Mouse (Mus musculus): ENCODE measurements at regions not wholly inside any gene's neighbourhood (a gene's known extent, or its start where the extent isn't known, plus 50 kb on each side); places are given as distances from the start of the nearest gene placed in this dataset.

DNA sequence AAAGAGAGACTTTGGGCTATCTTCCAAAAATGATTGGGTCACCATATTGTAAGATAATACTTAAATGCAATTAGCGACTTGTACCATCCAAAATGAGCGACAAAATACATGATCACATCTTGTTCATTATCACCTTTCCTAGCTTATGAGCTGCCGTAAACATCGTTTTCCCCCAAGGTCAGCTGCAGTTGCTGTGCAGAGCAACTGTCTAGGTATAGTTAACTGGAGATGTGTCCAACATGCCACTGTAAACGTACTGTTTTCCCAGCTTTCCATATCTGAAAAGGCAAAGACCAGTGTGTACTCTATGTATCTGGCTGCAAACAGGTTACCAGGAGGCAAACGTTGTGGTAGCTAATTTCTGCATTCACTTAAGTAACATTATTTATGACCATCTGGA lies 86.3 kb upstream of the Tab2 start:
- peaks cover 19% of the 10 kb centered on the region for H3K4me1 ChIP-seq (replicated peaks)
- no peaks in the 10 kb centered on the region for H3K9me3 ChIP-seq (replicated peaks)
- ATAC-seq (ENCODE audit: insufficient number of reproducible peaks, low FRiP score): no peak
- no peak overlapping the region for H3K4me3 ChIP-seq
- no peaks in the 10 kb centered on the region for H3K36me3 ChIP-seq
- no peak overlapping the region for H3K9ac ChIP-seq
- no peaks in the 10 kb centered on the region for H3K27me3 ChIP-seq (replicated peaks)
- 89% methylated on average over 6 of the region's 6 CpGs for WGBS
- no peak overlapping the region for H3K4me2 ChIP-seq
- H3K27ac ChIP-seq (ENCODE audit: poor library complexity, severe bottlenecking): no peak overlapping the region

DNA sequence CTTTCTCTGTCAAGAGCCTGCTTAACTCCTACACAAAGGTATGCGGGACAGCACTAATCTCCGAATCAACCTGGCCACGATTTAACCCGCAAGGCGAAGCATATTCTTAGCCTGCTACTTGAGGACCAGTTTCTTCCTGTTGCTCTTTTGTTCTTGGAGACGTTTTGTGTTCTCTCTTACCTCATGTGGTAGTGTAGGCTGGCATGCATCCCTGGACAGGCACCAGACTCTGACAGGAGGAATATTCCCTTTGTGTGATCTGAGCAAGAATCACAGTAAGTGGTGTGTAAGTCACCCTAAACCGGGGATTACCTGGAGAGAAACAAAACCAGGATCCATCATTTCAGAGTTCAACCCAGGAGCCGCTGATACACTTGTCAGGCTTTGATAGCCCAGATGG lies 85.8 kb upstream of the Tab2 start:
- H3K27ac ChIP-seq (ENCODE audit: poor library complexity, severe bottlenecking): no peak overlapping the region
- no peaks in the 10 kb centered on the region for H3K36me3 ChIP-seq
- H3K9ac ChIP-seq: no peak overlapping the region
- ATAC-seq (ENCODE audit: insufficient number of reproducible peaks, low FRiP score): no peak
- WGBS: 72% methylated on average over 8 of the region's 8 CpGs
- no peak overlapping the region for H3K4me2 ChIP-seq
- H3K9me3 ChIP-seq (replicated peaks): no peaks in the 10 kb centered on the region
- H3K27me3 ChIP-seq (replicated peaks): no peaks in the 10 kb centered on the region
- H3K4me1 ChIP-seq (replicated peaks): peaks cover 23% of the 10 kb centered on the region
- no peak overlapping the region for H3K4me3 ChIP-seq

DNA sequence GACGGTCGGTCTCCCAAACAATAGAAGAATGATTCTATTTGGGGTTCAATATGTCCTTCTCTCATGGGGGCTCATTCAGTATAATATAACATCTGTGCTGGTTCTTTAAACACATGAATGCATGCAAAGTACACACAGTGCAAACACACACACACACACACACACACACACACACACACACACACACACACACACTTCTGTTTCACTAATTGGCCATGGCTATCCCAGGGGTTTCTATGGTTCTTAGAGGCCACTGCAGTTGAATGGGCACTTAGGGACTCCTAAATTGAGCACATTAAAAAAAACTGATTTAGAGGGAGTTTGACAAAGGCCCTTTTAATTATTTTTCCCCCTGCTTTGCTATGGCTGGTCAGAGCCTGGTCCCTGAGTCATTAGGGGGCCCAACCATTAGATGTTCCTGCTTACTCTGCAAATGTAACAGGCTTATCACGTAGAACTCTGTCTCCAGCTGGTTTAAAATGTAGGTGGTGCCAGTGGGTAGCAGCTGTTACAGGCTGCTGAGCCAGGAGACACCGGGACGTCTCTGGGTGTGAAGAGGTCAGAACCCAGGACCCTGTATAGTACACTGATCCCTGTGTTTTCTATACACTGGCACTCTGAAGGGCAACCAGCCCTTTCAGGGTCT lies 82.1 kb upstream of the Tab2 start:
- Histone ChIP-seq H3K36me3 (no peaks in the 10 kb centered on the region), H3K4me3 (no peak overlapping the region), H3K4me1 (replicated peaks) (peaks cover 38% of the 10 kb centered on the region), H3K4me2 (peak overlapping the region; percentile 54), H3K9me3 (replicated peaks) (no peaks in the 10 kb centered on the region), H3K27ac (ENCODE audit: poor library complexity, severe bottlenecking) (peak overlapping the region; percentile 29; the same call in 1 of the 2 replicates), H3K9ac (0 out of 2 replicates have a peak overlapping the region, but pooled peaks have one; percentile 22), H3K27me3 (replicated peaks) (no peaks in the 10 kb centered on the region)
- no peak for ATAC-seq (ENCODE audit: insufficient number of reproducible peaks, low FRiP score)
- 20% methylated on average over 5 of the region's 5 CpGs for WGBS

DNA sequence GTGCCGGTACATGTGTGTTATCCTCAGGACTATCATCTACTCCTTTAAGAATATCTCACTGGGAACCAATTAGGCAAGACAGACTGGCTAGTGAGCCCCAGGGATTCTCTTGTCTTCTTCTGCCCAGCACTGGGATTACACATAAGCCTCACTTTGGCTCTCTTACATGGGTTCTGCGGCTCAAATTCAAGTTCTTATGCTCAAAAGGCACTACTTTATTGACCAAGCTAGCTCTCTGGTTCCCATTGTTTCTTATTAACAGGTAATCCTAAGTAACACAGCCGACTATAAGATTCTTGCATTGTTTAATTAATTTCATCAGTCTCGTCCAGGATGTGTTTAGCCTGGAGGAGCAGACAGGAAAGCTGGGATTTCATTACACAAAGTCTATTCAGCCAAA lies 80.3 kb upstream of the Tab2 start:
- H3K4me2 ChIP-seq: no peak overlapping the region
- H3K9me3 ChIP-seq (replicated peaks): no peaks in the 10 kb centered on the region
- H3K27me3 ChIP-seq (replicated peaks): no peaks in the 10 kb centered on the region
- ATAC-seq (ENCODE audit: insufficient number of reproducible peaks, low FRiP score): no peak
- WGBS: 79% methylated on average over 4 of the region's 4 CpGs
- H3K36me3 ChIP-seq: no peaks in the 10 kb centered on the region
- no peak overlapping the region for H3K4me3 ChIP-seq
- peaks cover 35% of the 10 kb centered on the region for H3K4me1 ChIP-seq (replicated peaks)
- no peak overlapping the region for H3K9ac ChIP-seq
- no peak overlapping the region for H3K27ac ChIP-seq (ENCODE audit: poor library complexity, severe bottlenecking)

DNA sequence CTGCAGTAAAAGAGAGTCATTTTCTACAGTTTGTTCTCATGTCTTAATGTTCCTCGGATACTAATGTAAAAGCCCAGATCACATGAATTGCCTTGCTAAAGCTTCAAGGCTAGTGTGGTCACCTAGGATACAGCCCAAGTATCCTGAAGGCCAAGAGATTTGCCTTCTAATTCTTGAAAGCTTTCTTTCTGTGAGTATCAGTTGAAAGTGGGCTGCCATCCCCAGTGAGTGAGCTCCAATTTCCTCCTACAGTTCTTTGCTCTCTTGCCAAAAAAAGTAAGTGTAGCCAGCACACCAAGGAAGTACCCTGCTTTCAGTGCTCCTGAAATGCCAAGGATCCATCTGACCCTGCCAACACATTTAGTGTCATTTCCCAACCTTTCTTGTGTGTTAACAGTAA lies 79.3 kb upstream of the Tab2 start:
- Histone ChIP-seq H3K9ac (no peak overlapping the region), H3K4me1 (replicated peaks) (peaks cover 35% of the 10 kb centered on the region), H3K27me3 (replicated peaks) (no peaks in the 10 kb centered on the region), H3K4me2 (no peak overlapping the region), H3K27ac (ENCODE audit: poor library complexity, severe bottlenecking) (no peak overlapping the region; the same call in 1 of the 2 replicates), H3K9me3 (replicated peaks) (no peaks in the 10 kb centered on the region), H3K4me3 (no peak overlapping the region), H3K36me3 (no peaks in the 10 kb centered on the region)
- no peak for ATAC-seq (ENCODE audit: insufficient number of reproducible peaks, low FRiP score)
- WGBS: 68% methylated on average over 1 of the region's 1 CpGs

DNA sequence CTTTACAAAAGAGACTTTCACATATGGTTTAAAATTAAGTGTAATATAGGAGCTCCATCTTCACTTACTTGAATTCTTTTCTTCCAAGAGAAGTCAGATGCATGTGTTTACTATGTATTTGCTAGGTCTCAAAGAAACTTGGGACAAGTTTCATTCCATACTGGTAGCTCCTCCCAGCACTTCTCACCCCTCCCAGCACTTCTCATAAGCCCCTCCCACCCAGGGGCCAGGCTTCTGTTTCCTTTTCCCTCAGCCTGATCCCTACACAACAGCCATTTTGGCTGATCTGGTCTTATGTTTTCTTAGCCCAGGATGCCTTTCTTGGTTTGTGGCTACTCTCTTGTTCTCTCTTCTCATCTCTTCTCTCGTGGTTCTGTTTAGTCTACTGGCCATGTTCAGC lies 76.2 kb upstream of the Tab2 start:
- Histone ChIP-seq H3K4me3 (no peak overlapping the region), H3K9ac (no peak overlapping the region), H3K4me1 (replicated peaks) (peaks cover 26% of the 10 kb centered on the region), H3K4me2 (no peak overlapping the region), H3K27ac (ENCODE audit: poor library complexity, severe bottlenecking) (no peak overlapping the region), H3K9me3 (replicated peaks) (no peaks in the 10 kb centered on the region), H3K36me3 (no peaks in the 10 kb centered on the region), H3K27me3 (replicated peaks) (no peaks in the 10 kb centered on the region)
- WGBS: 86% methylated on average over 1 of the region's 1 CpGs
- no peak for ATAC-seq (ENCODE audit: insufficient number of reproducible peaks, low FRiP score)

DNA sequence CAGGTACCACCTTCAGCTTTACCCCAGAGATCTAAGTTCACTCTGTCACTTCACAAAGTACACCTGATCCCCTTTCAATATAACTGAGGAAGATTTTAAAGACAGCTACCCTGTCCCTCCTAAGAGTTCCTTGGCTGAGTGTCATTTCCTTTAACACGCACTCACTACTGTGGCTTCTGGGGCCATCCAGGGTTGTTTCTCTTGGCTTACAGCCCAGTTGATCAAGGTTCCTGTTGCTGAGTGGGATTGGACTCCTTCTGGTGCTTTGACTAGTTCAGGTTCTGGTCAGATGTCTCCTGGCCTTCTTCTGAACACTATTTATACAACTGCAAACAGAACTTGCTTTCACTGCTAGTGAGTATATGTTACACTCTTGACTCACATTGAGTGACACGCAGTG lies 72.8 kb upstream of the Tab2 start:
- Histone ChIP-seq H3K4me3 (no peak overlapping the region), H3K9me3 (replicated peaks) (no peaks in the 10 kb centered on the region)

DNA sequence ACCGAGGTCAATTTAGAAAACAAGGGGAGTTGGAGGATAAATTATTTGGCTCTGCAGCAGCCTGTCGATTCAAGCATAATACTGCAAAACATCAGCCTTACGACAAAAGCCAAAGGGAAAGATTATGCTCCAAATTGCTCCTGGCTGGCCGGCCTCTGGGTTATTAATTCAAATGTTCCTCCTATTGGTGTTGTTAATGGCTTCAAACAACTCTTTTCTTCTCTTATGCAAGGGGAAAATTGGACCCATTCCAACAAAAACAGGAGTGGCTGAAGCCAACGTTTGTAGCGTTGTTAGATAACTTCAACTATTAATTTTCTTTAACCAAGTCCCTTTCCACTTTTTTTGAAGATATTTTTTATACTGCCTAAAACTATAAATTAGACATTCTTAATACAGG lies 71.0 kb upstream of the Tab2 start:
- no peaks in the 10 kb centered on the region for H3K9me3 ChIP-seq (replicated peaks)
- H3K9ac ChIP-seq: no peak overlapping the region
- no peaks in the 10 kb centered on the region for H3K27me3 ChIP-seq (replicated peaks)
- 0 out of 2 replicates have a peak overlapping the region, but pooled peaks have one; percentile 14 for H3K27ac ChIP-seq (ENCODE audit: poor library complexity, severe bottlenecking)
- WGBS: 49% methylated on average over 6 of the region's 6 CpGs
- H3K4me3 ChIP-seq: no peak overlapping the region
- H3K4me1 ChIP-seq (replicated peaks): peaks cover 14% of the 10 kb centered on the region
- H3K36me3 ChIP-seq: no peaks in the 10 kb centered on the region
- no peak overlapping the region for H3K4me2 ChIP-seq
- no peak for ATAC-seq (ENCODE audit: insufficient number of reproducible peaks, low FRiP score)

More for the DNA sequence above, 72.8 kb upstream of the Tab2 start:
- peak overlapping the region; percentile 36; the same call in 1 of the 2 replicates for H3K27ac ChIP-seq (ENCODE audit: poor library complexity, severe bottlenecking)
- WGBS: 41% methylated on average over 2 of the region's 2 CpGs
- peak overlapping the region; percentile 2; the same call in 1 of the 2 replicates for H3K4me2 ChIP-seq
- no peaks in the 10 kb centered on the region for H3K27me3 ChIP-seq (replicated peaks)
- peaks cover 13% of the 10 kb centered on the region for H3K4me1 ChIP-seq (replicated peaks)
- no peak overlapping the region for H3K9ac ChIP-seq
- no peaks in the 10 kb centered on the region for H3K36me3 ChIP-seq
- peak; percentile 67 for ATAC-seq (ENCODE audit: insufficient number of reproducible peaks, low FRiP score)

DNA sequence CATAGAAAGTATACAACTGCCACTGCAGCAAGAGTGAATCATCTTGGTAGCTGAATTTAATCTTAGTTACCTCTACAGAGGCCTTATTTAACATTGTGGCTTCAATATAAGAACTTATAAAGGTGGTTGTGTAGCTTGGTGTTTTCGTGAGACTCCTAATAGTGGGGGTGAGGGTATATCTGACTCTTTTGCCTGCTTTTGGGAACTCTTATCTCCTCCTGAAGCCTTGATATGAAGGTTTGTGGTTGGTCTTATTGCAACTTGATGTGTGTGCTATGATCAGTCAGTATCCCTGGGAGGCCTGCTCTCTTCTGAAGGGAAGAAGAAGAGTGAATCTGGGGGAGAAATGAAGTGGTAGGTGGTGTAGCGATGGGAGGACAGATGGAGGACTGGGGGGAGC lies 67.7 kb upstream of the Tab2 start:
- ATAC-seq (ENCODE audit: insufficient number of reproducible peaks, low FRiP score): no peak
- Histone ChIP-seq H3K4me3 (no peak overlapping the region), H3K9me3 (replicated peaks) (no peaks in the 10 kb centered on the region), H3K9ac (no peak overlapping the region), H3K36me3 (no peaks in the 10 kb centered on the region), H3K4me2 (no peak overlapping the region), H3K27ac (ENCODE audit: poor library complexity, severe bottlenecking) (no peak overlapping the region), H3K4me1 (replicated peaks) (peaks cover 13% of the 10 kb centered on the region), H3K27me3 (replicated peaks) (no peaks in the 10 kb centered on the region)
- 80% methylated on average over 2 of the region's 2 CpGs for WGBS

DNA sequence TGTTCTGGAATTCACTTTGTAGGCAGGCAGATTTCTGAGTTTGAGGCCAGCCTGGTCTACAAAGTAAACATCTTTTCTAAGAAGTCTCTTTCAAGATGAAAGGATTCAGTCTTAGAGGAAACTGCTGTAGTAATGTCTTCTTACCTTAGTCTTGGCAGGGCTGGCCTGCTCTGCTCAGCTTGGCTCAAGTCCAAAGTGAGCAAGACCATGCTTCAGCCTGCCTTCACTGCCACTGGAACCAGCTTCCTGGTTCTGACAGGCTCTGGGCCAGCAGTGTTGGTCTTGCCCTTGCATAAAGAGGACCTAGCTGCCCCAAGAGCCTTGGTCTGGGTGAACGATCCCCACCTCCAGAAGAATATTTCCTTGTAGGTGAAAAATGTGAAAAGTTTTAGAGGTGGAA lies 65.9 kb upstream of the Tab2 start:
- 73% methylated on average over 1 of the region's 1 CpGs for WGBS
- no peak overlapping the region for H3K9ac ChIP-seq
- H3K36me3 ChIP-seq: no peaks in the 10 kb centered on the region
- H3K9me3 ChIP-seq (replicated peaks): no peaks in the 10 kb centered on the region
- ATAC-seq (ENCODE audit: insufficient number of reproducible peaks, low FRiP score): no peak
- no peaks in the 10 kb centered on the region for H3K27me3 ChIP-seq (replicated peaks)
- H3K4me1 ChIP-seq (replicated peaks): peaks cover 7% of the 10 kb centered on the region
- H3K4me3 ChIP-seq: no peak overlapping the region
- 0 out of 2 replicates have a peak overlapping the region, but pooled peaks have one; percentile 25 for H3K27ac ChIP-seq (ENCODE audit: poor library complexity, severe bottlenecking)
- H3K4me2 ChIP-seq: no peak overlapping the region

DNA sequence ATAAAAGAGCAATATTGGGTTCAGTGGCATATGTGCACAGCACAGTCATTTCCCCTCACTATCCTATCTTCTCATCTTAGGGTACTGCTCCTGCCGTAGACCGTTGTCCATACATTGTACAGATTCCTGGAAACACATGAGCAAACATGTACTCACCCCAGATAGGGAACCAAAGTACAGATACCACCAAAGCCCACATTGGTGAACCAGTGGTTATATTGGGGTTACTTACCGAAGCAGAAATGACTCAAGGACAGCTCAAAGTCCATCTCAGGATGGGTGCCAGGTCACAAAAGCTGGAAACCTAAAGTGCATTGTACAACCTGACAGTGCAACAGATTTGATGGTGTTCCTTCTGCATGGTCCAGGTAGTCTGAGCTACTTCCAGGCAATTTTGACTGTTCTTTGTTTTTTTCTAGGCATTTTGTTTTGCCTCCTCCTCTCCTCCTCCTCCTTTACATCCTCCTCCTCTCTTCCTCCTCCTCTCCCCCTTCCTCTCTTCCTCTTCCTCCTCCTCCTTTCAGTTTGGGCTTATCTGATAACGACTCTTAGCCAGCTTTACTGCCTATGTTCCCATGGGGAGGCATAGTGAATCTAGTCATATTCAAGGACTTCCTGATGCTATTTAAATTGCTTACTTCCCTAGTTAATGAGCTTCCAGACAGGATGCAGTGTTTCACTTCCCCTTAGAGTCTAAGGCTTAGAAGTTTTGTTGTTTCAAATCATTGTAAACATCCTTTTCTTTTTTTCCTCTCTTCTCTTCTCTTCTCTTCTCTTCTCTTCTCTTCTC lies 65.1 kb upstream of the Tab2 start:
- no peak overlapping the region for H3K4me2 ChIP-seq
- H3K27me3 ChIP-seq (replicated peaks): no peaks in the 10 kb centered on the region
- 60% methylated on average over 4 of the region's 4 CpGs for WGBS
- H3K4me3 ChIP-seq: no peak overlapping the region
- H3K9ac ChIP-seq: no peak overlapping the region
- H3K4me1 ChIP-seq (replicated peaks): peaks cover 5% of the 10 kb centered on the region
- no peaks in the 10 kb centered on the region for H3K9me3 ChIP-seq (replicated peaks)
- no peak overlapping the region for H3K27ac ChIP-seq (ENCODE audit: poor library complexity, severe bottlenecking)
- no peaks in the 10 kb centered on the region for H3K36me3 ChIP-seq
- no peak for ATAC-seq (ENCODE audit: insufficient number of reproducible peaks, low FRiP score)
